Mouse (Mus musculus) heart, embryonic 11.5 days (tissue): ENCODE measurements at regions not wholly inside any gene's neighbourhood (a gene's known extent, or its start where the extent isn't known, plus 50 kb on each side); places are given as distances from the start of the nearest gene placed in this dataset.

Source experiments
- ATAC-seq: fragments of 200-750 bp; cut with Nextera tagmentation; replicated peaks from 2 replicates; pipeline ENCODE4 v1.8.0; 2017; ENCODE audit warnings: moderate library complexity; ENCODE audit not compliant: insufficient number of reproducible peaks, low FRiP score, low TSS enrichment
- H3K27ac ChIP-seq: fragments of 300-500 bp; sonication (generic); 2 replicates; pipeline ENCODE4 v1.5.1; 2014; ENCODE audit warnings: mild to moderate bottlenecking, low read depth, low read length
- H3K27me3 ChIP-seq: fragments of 300-500 bp; sonication (generic); 2 replicates; pipeline ENCODE4 v1.6.1; 2014; ENCODE audit warnings: mild to moderate bottlenecking, low read length, mixed read lengths; ENCODE audit not compliant: control insufficient read depth, insufficient read depth
- H3K36me3 ChIP-seq: fragments of 300-500 bp; sonication (generic); 2 replicates; pipeline ENCODE4 v1.6.1; 2014; ENCODE audit warnings: mild to moderate bottlenecking, low read length, moderate library complexity, mixed read lengths; ENCODE audit not compliant: control insufficient read depth, insufficient read depth
- H3K4me1 ChIP-seq: fragments of 300-500 bp; sonication (generic); 2 replicates; pipeline ENCODE4 v1.6.1; 2014; ENCODE audit warnings: low read length; ENCODE audit not compliant: control insufficient read depth, insufficient read depth
- H3K4me2 ChIP-seq: fragments of 300-500 bp; sonication (generic); 2 replicates; pipeline ENCODE4 v1.6.1; 2014; ENCODE audit warnings: mild to moderate bottlenecking, moderate library complexity
- H3K4me3 ChIP-seq: fragments of 300-500 bp; sonication (generic); 2 replicates; pipeline ENCODE4 v1.5.1; 2014; ENCODE audit warnings: low read depth, low read length
- H3K9ac ChIP-seq: fragments of 300-500 bp; sonication (generic); 2 replicates; pipeline ENCODE4 v1.6.1; 2014; ENCODE audit warnings: mild to moderate bottlenecking, low read depth, low read length, moderate library complexity
- H3K9me3 ChIP-seq: fragments of 300-500 bp; sonication (generic); replicated peaks from 2 replicates; pipeline ENCODE4 v1.6.1; 2016; ENCODE audit warnings: low read length; ENCODE audit not compliant: control insufficient read depth
- WGBS: fragments of 180-500 bp; shearing (Covaris S2); extraction: QIAGEN DNeasy Blood & Tissue Kit; methylation state at CpG from one replicate; pipeline ENCODE4 v1.1.7; 2014; ENCODE audit not compliant: insufficient replicate concordance; 5-methylcytosine and 5-hydroxymethylcytosine counted together

DNA sequence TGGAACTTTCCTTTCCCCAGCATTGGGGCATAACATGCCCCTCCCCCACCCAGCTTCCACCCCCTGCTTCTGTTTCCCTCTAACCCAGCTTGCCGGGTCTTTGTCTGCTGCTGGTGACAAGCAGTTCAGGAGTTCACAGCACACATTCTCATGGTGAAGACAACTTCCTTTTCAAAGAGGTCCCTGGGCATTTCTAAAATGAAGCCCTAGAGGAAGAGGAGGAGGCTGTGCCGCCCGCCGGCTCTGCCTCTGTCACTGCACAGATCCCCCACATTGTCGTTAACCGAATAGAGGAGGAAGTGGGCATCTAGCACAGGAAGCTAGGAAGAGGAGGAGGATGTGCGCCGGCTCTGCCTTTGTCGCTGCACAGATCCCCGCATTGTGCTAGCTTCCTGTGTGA is 201.4 kb downstream of the Enc1 start:
- Histone ChIP-seq H3K4me3 (no peak overlapping the region), H3K9ac (0 out of 2 replicates have a peak overlapping the region, but pooled peaks have one; percentile 44), H3K9me3 (no peaks in the 10 kb centered on the region), H3K27me3 (no peaks in the 10 kb centered on the region), H3K27ac (peak overlapping the region; percentile 43), H3K36me3 (no peaks in the 10 kb centered on the region), H3K4me1 (peaks cover 46% of the 10 kb centered on the region), H3K4me2 (peak overlapping the region; percentile 34)
- ATAC-seq = no peak
- 15% methylated on average over 10 of the region's 10 CpGs for WGBS

- Histone ChIP-seq H3K36me3 (no peaks in the 10 kb centered on the region), H3K27me3 (no peaks in the 10 kb centered on the region), H3K4me2 (peak overlapping the region; percentile 34; the same call in 1 of the 2 replicates), H3K27ac (peak overlapping the region; percentile 43), H3K4me3 (no peak overlapping the region), H3K9ac (no peak overlapping the region), H3K9me3 (no peaks in the 10 kb centered on the region), H3K4me1 (peaks cover 50% of the 10 kb centered on the region)
- 26% methylated on average over 2 of the region's 2 CpGs for WGBS
- no peak for ATAC-seq
These were observed 200.9 kb downstream of the Enc1 start for GRCm38 (mm10) chr13:97441803-97442202.

- Histone ChIP-seq H3K9ac (peak overlapping the region; percentile 68), H3K4me3 (peak overlapping the region; percentile 22), H3K9me3 (no peaks in the 10 kb centered on the region), H3K27ac (peak overlapping the region; percentile 41; the same call in 1 of the 2 replicates), H3K4me2 (peak overlapping the region; percentile 60), H3K4me1 (peaks cover 74% of the 10 kb centered on the region), H3K36me3 (no peaks in the 10 kb centered on the region), H3K27me3 (no peaks in the 10 kb centered on the region)
- WGBS = 13% methylated on average over 16 of the region's 16 CpGs
- ATAC-seq = no peak
These were observed 198.5 kb downstream of the Enc1 start for GRCm38 (mm10) chr13:97439216-97439979.

DNA sequence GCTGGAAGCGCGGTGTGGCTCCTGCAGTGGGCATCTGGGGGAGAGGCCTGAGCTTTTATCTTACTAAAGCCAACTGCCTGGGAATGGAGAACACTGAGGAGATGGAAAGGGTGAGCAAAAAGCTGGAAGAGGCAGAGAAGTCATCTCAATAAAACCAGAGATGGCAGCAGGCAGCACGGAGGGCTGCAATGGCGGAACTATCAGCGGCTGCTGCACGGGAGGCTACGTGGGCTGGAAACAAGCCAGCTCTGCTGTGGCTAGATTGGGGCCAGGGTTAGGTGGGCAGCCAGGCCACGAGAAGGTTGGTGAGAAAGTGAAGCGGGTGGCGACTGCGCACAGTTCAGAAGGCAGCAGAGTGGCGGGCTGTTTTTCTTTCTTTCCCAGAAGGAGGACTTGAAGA is 197.8 kb downstream of the Enc1 start:
- Histone ChIP-seq H3K9me3 (no peaks in the 10 kb centered on the region), H3K36me3 (no peaks in the 10 kb centered on the region), H3K9ac (peak overlapping the region; percentile 68), H3K27ac (peak overlapping the region; percentile 41), H3K4me1 (peaks cover 72% of the 10 kb centered on the region), H3K4me3 (peak overlapping the region; percentile 22; the same call in 1 of the 2 replicates), H3K4me2 (peak overlapping the region; percentile 60), H3K27me3 (no peaks in the 10 kb centered on the region)
- 34% methylated on average over 12 of the region's 12 CpGs for WGBS
- ATAC-seq = no peak

DNA sequence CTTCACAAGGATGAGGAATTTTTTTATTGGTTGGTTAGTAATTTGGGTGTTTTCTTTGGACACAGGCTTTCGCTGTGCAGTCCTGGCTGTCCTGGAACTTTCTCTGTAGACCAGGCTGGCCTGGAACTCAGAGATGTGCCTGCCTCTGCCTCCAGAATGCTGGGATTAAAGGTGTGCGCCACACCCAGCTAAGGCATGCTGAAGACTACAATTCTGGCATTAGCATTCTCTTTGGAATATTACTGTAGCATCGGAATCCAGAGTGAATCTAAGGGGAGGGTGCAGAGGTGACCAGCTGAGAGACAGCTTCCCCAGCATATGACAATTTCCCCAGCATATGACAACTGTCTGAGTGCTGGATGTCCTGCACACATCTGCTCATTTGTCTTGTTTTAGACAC is 197.4 kb downstream of the Enc1 start:
- H3K36me3 ChIP-seq = no peaks in the 10 kb centered on the region
- H3K27ac ChIP-seq = no peak overlapping the region
- H3K9ac ChIP-seq = no peak overlapping the region
- peak overlapping the region; percentile 60 for H3K4me2 ChIP-seq
- peaks cover 72% of the 10 kb centered on the region for H3K4me1 ChIP-seq
- no peak overlapping the region for H3K4me3 ChIP-seq
- no peaks in the 10 kb centered on the region for H3K9me3 ChIP-seq
- 96% methylated on average over 3 of the region's 3 CpGs for WGBS
- ATAC-seq = no peak
- no peaks in the 10 kb centered on the region for H3K27me3 ChIP-seq

DNA sequence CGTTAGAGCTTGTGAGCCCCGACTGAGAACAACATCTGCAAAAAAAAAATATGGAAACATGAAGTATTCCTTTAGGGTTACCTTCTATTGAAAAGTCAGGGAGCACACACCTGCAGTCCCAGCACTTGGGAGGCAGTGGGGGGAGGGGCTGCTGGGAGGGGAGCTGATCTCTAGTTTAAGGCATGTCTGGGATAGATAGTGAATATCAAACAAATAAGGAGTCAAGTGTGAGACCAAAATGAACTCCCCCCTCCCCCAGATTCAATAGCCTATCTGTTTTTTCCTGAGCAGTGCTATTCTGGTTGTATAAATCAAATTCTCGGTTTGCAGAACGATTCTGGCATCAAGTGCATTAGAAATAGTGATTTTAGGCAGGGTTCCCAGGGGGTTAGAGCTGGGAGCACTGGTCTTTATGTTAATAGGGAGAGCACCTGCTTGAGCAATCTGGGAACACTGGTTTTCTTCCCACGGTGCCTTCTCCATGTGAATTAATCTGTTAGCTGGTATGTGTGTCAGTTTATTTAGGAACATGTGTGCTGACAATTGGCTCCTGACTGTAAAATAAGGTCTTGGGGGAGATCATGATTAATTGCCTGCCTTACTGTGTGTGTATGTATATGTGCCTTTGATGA is 195.9 kb downstream of the Enc1 start:
- Histone ChIP-seq H3K4me1 (peaks cover 61% of the 10 kb centered on the region), H3K27ac (0 out of 2 replicates have a peak overlapping the region, but pooled peaks have one; percentile 84), H3K9me3 (no peaks in the 10 kb centered on the region), H3K4me3 (no peak overlapping the region), H3K36me3 (no peaks in the 10 kb centered on the region), H3K4me2 (peak overlapping the region; percentile 87), H3K27me3 (no peaks in the 10 kb centered on the region), H3K9ac (no peak overlapping the region)
- no peak for ATAC-seq
- WGBS = 34% methylated on average over 5 of the region's 5 CpGs

- Histone ChIP-seq H3K9ac (peak overlapping the region; percentile 74), H3K4me1 (peaks cover 53% of the 10 kb centered on the region), H3K9me3 (no peaks in the 10 kb centered on the region), H3K4me2 (peak overlapping the region; percentile 87), H3K36me3 (no peaks in the 10 kb centered on the region), H3K27ac (peak overlapping the region; percentile 84), H3K27me3 (no peaks in the 10 kb centered on the region), H3K4me3 (peak overlapping the region; percentile 46)
- ATAC-seq = 0 out of 2 replicates have a peak, but pooled peaks have one; percentile 7
- WGBS = 4% methylated on average over 24 of the region's 24 CpGs
These were observed 195.2 kb downstream of the Enc1 start for GRCm38 (mm10) chr13:97435865-97436718.
